Mouse (Mus musculus) kidney, adult 2 months (tissue): ENCODE data around the gene Dcx. TPM values are rescaled to one million over a fixed set of nuclear protein-coding genes. Genes with fewer than 3 reads are reported as not detected.
A peak's percentile ranks its signal among the peaks of the same experiment; 100 is the strongest.

Source experiments
- DNase-seq: peaks from one replicate; pipeline ENCODE4 v3.0.0; 2021
- H3K27ac ChIP-seq: fragments of 200-500 bp; 2 replicates; pipeline ENCODE4 v1.5.1; 2012; ENCODE audit warnings: low read depth, low read length, control low read depth, inconsistent platforms; ENCODE audit not compliant: insufficient read depth
- H3K27me3 ChIP-seq: fragments of 200-500 bp; replicated peaks from 2 replicates; pipeline ENCODE4 v1.6.1; 2012; ENCODE audit warnings: mild to moderate bottlenecking, moderate library complexity, low read length, inconsistent platforms; ENCODE audit not compliant: control insufficient read depth, insufficient read depth
- H3K36me3 ChIP-seq: fragments of 200-500 bp; 2 replicates; pipeline ENCODE4 v1.6.1; 2012; ENCODE audit warnings: mild to moderate bottlenecking, moderate library complexity, low read length, inconsistent platforms; ENCODE audit not compliant: control insufficient read depth, insufficient read depth
- H3K4me1 ChIP-seq: fragments of 200-500 bp; 2 replicates; pipeline ENCODE4 v1.6.1; 2011; ENCODE audit warnings: low read length; ENCODE audit not compliant: control insufficient read depth, insufficient read depth
- H3K4me3 ChIP-seq: fragments of 200-500 bp; 2 replicates; pipeline ENCODE4 v1.5.1; 2011; ENCODE audit warnings: mild to moderate bottlenecking, low read depth, low read length, control low read depth; ENCODE audit not compliant: insufficient read depth
- CTCF ChIP-seq: fragments of 200-500 bp; conservative IDR thresholded peaks from 2 replicates; pipeline ENCODE4 v1.5.1; 2011; ENCODE audit warnings: low read depth, mild to moderate bottlenecking, control low read depth, low read length, moderate library complexity, mixed read lengths; ENCODE audit not compliant: insufficient read depth, insufficient read length
- POLR2A ChIP-seq: fragments of 200-500 bp; IDR thresholded peaks from one replicate; pipeline ENCODE4 v1.6.1; 2011; ENCODE audit warnings: low read depth, low read length, control low read depth
- WGBS: fragments of 180-500 bp; shearing (Covaris S2); methylation state at CpG from one replicate; pipeline ENCODE4 v1.1.7; 2018; 5-methylcytosine and 5-hydroxymethylcytosine counted together
- polyA plus RNA-seq: library from polyadenylated mRNA; depleted of rRNA; stranded (reverse); fragments of >200 nt; gene quantifications from 2 replicates; pipeline ENCODE4 v1.2.3, GENCODE M21; 2012; rRNA removed

Gene Dcx
- polyA plus RNA-seq = 0.05 TPM in 1 of 2 replicates, not detected in the other

- no peaks in the 10 kb centered on the region for H3K27me3 ChIP-seq
- H3K36me3 ChIP-seq = no peaks in the 10 kb centered on the region
- H3K27ac ChIP-seq = no peak within 1 kb of the TSS
- TF ChIP-seq CTCF = no peak
- TF ChIP-seq POLR2A = no peak
- 36% methylated on average over 8 of the region's 8 CpGs for WGBS
- H3K4me3 ChIP-seq = no peak within 1 kb of the TSS
- no peaks in the 10 kb centered on the region for H3K4me1 ChIP-seq
- DNase-seq = no peak
Measured at GRCm38 (mm10) chrX:143932958-143933357, at the start of gene Dcx. TSS of gene Dcx (minus strand) at chrX:143933311.

GRCm38 (mm10) chrX:143966249-143966648 is 33.1 kb upstream of the Dcx start:
- Histone ChIP-seq H3K27ac (no peak overlapping the region), H3K4me3 (no peak overlapping the region), H3K36me3 (no peaks in the 10 kb centered on the region), H3K4me1 (no peaks in the 10 kb centered on the region), H3K27me3 (no peaks in the 10 kb centered on the region)
- 20% methylated on average over 6 of the region's 6 CpGs for WGBS
- DNase-seq = no peak
- TF ChIP-seq POLR2A (no peak), CTCF (no peak)

- Histone ChIP-seq H3K36me3 (no peaks in the 10 kb centered on the region), H3K27me3 (no peaks in the 10 kb centered on the region), H3K27ac (no peak overlapping the region), H3K4me3 (no peak overlapping the region), H3K4me1 (no peaks in the 10 kb centered on the region)
- TF ChIP-seq CTCF (no peak), POLR2A (no peak)
- peak; percentile 56 for DNase-seq
- 35% methylated on average over 2 of the region's 2 CpGs for WGBS
Measured at GRCm38 (mm10) chrX:143933671-143934070, 560 bp upstream of the Dcx start.

- 58% methylated on average over 1 of the region's 1 CpGs for WGBS
- Histone ChIP-seq H3K27ac (no peak overlapping the region), H3K4me3 (no peak overlapping the region), H3K4me1 (no peaks in the 10 kb centered on the region), H3K36me3 (no peaks in the 10 kb centered on the region), H3K27me3 (no peaks in the 10 kb centered on the region)
- TF ChIP-seq CTCF = no peak
- TF ChIP-seq POLR2A = no peak
- no peak for DNase-seq
Measured at GRCm38 (mm10) chrX:143932530-143932929, 581 bp downstream of the Dcx start.

- Histone ChIP-seq H3K4me1 (no peaks in the 10 kb centered on the region), H3K27ac (no peak overlapping the region), H3K4me3 (no peak overlapping the region), H3K27me3 (no peaks in the 10 kb centered on the region), H3K36me3 (no peaks in the 10 kb centered on the region)
- 41% methylated on average over 6 of the region's 6 CpGs for WGBS
- DNase-seq = no peak
- no peak for TF ChIP-seq CTCF
- no peak for TF ChIP-seq POLR2A
Measured at GRCm38 (mm10) chrX:143931400-143932185, 1.5 kb downstream of the Dcx start.

- TF ChIP-seq CTCF (no peak), POLR2A (no peak)
- Histone ChIP-seq H3K4me3 (no peak overlapping the region), H3K4me1 (no peaks in the 10 kb centered on the region), H3K27ac (no peak overlapping the region), H3K36me3 (no peaks in the 10 kb centered on the region), H3K27me3 (no peaks in the 10 kb centered on the region)
- 93% methylated on average over 5 of the region's 5 CpGs for WGBS
- DNase-seq = no peak
Measured at GRCm38 (mm10) chrX:143922070-143922469, 11.0 kb downstream of the Dcx start.

GRCm38 (mm10) chrX:143906699-143907471 is 26.2 kb downstream of the Dcx start:
- no peak overlapping the region for H3K27ac ChIP-seq
- TF ChIP-seq CTCF = no peak
- H3K4me1 ChIP-seq = no peaks in the 10 kb centered on the region
- no peaks in the 10 kb centered on the region for H3K36me3 ChIP-seq
- 36% methylated on average over 3 of the region's 3 CpGs for WGBS
- DNase-seq = no peak
- no peak overlapping the region for H3K4me3 ChIP-seq
- no peaks in the 10 kb centered on the region for H3K27me3 ChIP-seq
